Mouse (Mus musculus) adrenal gland, postnatal 36 days (tissue): ENCODE results near the gene Acsl1. TPM values are rescaled to one million over a fixed set of nuclear protein-coding genes. Genes with fewer than 3 reads are reported as not detected.
"Not testable (repeated sequence)": the region's sequence is repeated elsewhere in the genome, so short reads cannot be mapped to it uniquely, and the experiment has no call there.

Experiments
- DNase-seq, 2 experiments: peaks; one replicate each; pipeline ENCODE4 v3.0.0; 2021; ENCODE audit warnings: mixed read lengths in 1 of 2
- total RNA-seq, 2 experiments: library from RNA; stranded (reverse); gene quantifications; 2 replicates each; pipeline ENCODE4 v1.2.3; 2021

The Acsl1 gene
- total RNA-seq, 2 experiments from 2014 or later, result 398 to 483 TPM

DNA sequence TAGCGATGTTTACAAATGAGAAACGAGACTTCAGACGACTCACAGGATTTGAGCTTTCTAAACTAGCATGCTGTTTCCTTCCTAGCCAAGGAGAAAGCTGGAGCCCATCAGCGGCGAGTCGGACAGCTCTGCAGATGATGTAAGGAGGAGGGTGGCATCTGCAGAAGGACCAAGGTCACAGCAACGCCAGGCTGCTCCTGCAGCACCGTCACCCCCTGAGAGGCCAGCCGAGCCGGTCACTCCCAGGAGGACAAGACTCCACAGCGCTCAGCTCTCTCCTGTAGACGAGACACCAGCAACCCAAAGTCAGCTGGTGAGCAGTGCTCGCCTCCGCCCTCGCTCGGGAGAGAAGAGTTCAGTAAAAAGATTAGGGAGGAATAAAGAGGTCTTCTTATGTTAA lies 91.5 kb downstream of the Acsl1 start:
- DNase-seq, result peak; percentile 47 to 57

DNA sequence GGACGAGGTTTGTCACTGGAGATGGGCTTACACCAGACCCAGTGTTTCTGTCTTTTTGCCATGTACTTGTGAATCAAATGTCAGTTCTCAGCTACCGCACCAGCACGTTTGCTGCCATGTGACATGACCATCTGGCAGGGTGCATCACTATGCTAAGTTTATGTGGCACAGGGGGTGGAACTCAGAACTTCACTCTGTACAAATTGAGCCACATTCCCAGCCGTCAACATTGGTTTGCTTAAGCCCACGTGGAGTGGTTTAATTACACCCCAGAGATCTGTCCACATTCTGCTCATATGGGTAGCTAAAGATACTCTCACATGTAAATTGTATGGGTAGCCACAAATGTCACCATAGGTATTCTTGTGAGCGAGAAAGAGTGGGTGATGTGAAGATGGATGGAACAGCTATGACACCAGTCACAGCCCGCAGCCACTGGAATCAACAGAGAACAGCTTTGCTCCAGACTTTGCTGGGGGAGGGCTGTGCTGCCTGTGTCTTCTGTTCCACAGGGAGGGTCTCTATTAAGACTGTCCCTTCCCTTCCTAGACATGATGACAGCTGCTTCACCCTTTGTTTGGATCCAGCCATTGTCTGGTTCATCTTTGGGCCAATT lies 96.2 kb downstream of the Acsl1 start:
- no peak for DNase-seq

DNA sequence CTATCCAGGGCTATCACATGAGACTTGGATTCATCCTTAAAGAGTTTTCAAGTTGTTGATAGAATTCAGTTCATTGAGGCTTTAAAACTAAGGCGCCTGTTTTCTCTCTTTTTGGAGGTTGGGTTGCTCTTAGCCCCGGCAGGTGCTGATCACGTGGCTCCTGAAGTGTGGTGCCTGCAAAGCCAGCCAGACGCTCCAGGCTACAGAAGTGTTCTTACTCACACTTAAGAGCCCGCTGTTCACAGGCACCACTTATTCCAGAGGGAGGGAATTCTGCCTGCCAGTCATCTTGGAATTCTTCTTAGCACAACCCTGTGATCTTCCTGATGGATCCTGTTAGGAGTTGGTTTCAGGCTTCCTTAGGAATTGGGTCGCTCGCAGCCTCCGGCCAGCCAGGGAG lies 97.1 kb downstream of the Acsl1 start:
- DNase-seq, result no peak

GRCm38 (mm10) chr8:46568942-46569341 lies 98.1 kb downstream of the Acsl1 start:
- DNase-seq, result no peak

DNA sequence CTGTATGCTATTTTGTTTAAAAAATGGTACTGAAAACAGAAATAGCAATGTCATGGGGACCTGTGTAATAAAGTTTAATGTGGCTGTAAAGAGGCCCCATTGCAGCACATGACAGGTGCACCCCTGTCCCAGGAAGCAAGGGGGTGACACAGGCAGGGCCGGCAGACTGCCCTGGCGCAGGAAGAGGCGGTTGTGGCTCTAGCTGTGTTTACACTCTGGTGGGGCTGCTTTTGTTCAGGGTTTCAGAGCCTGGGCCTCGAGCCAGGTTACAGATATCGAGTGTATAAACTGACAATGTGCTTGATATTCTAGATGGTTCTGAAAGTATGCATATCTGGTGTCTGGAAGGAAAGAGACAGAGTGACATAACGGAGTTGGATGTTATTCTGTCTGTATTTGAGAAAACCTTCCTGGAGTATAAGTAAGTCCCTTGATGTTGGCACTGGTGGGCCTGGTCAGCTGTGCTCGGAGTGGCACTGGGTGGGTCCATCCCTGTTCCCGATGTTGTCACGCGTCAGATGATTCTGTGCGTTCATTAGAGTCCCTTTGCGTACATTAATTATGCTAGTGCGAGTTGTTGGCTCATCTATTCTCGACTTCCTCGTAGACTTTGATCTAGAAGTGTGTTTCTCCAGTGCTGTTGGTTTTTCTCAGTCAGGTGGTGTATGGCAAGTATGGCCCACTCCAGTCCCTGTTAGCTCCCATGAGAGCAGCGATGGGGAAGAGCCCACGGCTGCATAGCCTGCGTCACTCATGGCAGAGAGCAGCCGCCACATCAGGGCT lies 99.0 kb downstream of the Acsl1 start:
- DNase-seq, result no peak

DNA sequence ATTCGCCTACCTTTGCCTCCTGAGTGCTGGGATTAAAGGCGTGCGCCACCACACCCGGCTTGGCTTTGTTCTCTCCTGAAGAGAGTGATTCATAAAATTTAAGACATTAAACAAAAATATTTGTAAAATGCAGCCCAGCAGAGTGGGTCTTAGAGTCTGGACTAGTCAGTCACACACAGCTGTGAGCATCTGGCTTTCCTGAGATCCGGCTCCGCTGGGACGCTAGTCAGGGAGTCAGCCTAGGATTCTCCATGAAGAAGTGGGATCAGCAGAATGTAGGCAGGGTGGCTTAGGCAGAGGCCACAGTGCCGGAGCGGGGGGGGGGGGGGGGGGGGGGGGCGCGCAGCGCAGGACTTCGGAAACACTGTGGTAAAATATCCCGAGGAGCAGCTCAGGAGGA lies 99.8 kb downstream of the Acsl1 start:
- no peak for DNase-seq

- DNase-seq, result no peak
Observed at GRCm38 (mm10) chr8:46573446-46573845, 102.6 kb downstream of the Acsl1 start.

GRCm38 (mm10) chr8:46573964-46574363 lies 103.1 kb downstream of the Acsl1 start:
- no peak for DNase-seq

DNA sequence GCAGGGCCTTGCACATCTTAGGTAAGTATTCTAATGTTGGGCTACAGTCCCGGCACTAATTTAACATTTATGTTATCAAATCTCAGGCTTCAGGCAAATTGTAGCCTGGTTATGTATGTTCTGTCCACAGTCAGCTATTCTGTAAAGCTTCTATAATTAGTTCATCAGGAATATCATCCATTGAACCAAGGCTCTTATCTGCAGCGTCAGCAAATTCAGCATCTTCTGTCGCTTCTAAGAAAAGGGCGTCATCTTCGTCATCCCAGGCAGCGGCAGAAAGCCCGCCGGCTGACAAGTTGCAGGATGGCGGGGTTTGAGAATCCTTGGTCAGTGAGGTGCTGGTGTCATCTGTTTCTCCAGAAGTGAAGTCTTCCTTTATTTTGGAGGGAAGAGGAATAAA lies 108.0 kb downstream of the Acsl1 start:
- no peak for DNase-seq

- DNase-seq, result not testable (repeated sequence)
Observed at GRCm38 (mm10) chr8:46584328-46584727, 113.5 kb downstream of the Acsl1 start.

DNA sequence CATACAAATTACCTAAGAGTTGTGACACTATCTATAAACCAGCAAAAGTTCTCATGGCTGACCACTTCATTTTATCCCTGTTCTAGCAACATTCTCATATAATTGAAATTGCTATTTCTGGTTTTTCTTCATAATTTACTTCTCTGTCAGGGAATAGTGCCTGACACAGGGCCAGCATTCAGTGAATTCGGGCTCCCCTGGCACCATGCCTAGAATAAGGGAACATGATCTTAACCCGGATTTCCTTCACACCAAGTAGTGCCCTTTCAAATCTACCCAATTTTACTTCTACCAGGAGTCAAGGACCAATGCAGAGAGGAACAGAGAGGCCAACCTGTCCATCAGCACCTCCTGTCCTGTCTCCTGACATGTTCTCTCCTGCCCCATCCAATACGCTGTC lies 114.7 kb downstream of the Acsl1 start:
- DNase-seq, result no peak

Other genes with a start within 250 kb of the Acsl1 start
- gene Helt, start 176.4 kb upstream of the Acsl1 start, total RNA-seq, result not detected
- 1 to 10 TPM; 1.8 to 3.1 TPM for gene Cenpu, start 81.0 kb downstream of the Acsl1 start, total RNA-seq
- 10 to 100 TPM; 11.0 to 13.3 TPM for gene Primpol, start 146.2 kb downstream of the Acsl1 start, total RNA-seq
- gene Casp3, start 146.3 kb downstream of the Acsl1 start, total RNA-seq, result 10 to 100 TPM; 17.3 to 22.4 TPM